Mouse (Mus musculus): Measurements from ENCODE around the gene Gpr18.

The Gpr18 gene

DNA sequence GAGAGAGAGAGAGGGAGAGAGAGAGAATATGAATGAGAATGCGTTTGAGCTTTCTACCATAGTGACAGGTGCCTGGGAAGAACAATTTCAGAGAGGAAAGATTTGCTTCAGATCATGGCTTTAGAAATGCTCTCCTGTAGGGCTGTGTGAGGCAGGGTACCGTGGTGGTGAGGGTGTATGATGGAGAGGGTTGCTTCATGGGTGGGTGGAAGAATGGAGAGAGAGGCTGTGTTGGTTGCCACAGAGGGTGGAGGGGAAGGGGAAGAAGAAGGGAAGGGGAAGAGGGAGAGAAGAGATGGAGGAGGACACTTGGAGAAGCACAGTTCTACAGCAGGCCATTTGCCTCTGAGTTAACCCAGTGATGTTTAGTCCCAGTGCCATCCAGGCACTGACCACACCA, 17.8 kb downstream of the Gpr18 start:
- CTCF ChIA-PET = interaction anchor here (0.6 kb wide), 1 partner anchor 12 kb away, joined by 4 read pairs; no protein-coding TSS in a partner anchor

DNA sequence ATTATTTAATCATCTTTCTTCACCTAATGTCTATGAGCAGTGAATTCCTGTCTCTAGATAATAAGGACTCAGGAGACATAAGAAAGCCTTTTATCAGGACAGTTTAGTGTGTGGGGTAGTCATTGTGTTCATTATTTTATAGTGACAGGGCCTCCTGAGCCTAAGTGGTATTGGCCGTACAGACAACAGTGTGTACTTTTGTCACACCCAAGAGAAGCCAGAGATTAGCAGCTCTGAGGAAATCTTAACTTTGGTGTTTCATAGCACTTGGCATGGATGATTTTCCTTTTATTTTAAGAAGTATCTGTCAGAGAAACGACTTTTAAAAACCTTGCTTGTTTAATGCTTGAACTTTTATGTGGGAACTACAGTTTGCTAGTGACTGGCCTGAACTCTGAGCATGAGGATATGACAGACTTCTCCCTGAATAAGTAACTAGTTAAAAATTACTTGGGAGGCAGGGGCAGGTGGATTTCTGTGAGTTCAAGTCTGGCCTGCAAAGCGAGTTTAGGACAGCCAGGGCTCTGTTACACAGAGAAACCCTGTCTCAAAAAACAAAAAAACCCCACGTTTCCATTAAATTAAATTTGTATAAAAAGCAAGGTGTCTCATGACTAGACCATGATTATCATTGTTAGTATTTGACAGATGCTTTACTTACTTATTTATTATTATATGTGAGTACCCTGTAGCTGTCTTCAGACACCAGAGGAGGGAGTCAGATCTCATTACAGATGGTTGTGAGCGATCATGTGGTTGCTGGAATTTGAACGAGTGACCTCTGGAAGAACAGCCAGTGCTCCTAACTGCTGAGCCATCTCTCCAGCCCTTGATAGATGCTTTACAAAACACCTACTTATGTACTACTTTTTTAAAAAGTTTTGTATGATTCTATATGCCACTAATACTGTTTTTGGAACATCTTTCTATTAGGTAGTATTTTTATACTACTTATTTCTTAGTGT, 19.2 kb downstream of the Gpr18 start:
- CTCF ChIA-PET = interaction anchor here (0.6 to 1.1 kb wide), 3 partner anchors 9 to 66 kb away, joined by 3 to 4 read pairs (median 3); no protein-coding TSS in a partner anchor

DNA sequence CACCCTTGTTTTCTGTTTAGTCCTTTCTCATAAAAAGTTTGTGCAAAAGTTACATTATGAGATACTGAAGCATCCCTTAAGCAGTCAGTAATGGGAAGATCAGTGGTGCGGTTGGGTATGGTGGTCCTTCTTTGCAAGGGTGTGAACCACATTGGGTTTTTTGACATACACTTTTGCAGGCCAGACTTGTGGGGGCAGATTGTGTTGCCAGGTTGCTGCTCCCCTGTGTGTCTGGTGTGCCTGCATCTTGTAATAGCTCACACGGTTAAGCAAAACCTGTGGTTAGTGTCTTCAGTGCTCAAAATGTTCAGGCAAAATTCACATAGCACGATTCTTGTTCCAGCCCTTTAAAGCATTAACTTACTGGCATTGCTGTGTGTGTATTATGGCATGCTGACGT, 20.3 kb downstream of the Gpr18 start:
- CTCF ChIA-PET = interaction anchor here (0.8 kb wide), 1 partner anchor 10 kb away, joined by 3 read pairs; no protein-coding TSS in a partner anchor

DNA sequence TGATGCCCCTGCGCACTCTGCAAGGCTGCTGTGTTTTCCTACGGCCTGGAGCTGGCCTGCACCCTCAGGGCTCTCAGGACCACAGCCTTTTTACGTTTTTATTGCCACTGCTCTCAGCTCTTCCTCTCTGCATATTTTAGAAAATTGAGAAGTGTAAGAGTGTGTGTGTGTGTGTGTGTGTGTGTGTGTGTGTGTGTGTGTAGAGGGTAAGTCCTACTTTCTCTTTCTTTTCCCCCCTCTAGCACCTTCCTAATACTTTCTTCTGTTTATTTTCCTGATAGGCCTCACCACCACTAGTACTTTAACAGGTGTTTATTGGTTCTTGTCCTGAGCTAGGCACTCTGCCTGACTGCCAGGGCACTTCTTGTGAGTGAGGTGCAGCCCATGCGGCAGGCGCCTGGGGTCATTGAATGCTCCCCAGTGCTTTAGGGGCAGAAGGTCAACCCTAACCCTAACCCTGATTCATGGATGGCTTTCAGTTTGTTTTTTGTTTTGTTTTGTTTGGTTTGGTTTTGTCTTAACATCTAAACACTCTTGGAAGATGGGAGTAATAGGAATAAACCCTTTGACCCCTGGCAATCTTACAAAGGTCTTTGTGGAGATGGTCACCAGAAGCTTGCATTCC, 21.0 kb downstream of the Gpr18 start:
- CTCF ChIA-PET = interaction anchor here (0.6 to 1.0 kb wide), 2 partner anchors 22 to 213 kb away, joined by 3 read pairs; no protein-coding TSS in a partner anchor

DNA sequence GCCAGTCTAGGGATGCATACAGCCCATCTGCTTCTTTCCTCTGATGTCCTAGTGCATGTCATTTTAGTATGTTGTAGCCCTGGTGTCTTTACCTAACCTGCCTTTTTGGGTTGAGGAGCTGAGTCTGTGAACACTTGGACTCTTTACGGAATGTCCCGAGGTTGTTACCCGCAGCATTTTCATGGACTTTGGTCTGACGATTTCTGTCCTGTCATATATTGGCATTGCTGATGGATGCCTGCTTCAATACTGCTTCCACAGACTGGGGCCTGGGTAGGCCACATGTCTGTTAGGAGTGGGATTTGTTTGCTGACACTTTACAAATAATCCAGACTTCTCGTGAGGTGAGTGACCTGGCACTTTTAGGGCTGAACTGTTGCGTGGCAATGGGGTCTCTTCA, 21.8 kb downstream of the Gpr18 start:
- CTCF ChIA-PET = interaction anchor here (0.6 kb wide), 1 partner anchor 214 kb away, joined by 3 read pairs; no protein-coding TSS in a partner anchor

DNA sequence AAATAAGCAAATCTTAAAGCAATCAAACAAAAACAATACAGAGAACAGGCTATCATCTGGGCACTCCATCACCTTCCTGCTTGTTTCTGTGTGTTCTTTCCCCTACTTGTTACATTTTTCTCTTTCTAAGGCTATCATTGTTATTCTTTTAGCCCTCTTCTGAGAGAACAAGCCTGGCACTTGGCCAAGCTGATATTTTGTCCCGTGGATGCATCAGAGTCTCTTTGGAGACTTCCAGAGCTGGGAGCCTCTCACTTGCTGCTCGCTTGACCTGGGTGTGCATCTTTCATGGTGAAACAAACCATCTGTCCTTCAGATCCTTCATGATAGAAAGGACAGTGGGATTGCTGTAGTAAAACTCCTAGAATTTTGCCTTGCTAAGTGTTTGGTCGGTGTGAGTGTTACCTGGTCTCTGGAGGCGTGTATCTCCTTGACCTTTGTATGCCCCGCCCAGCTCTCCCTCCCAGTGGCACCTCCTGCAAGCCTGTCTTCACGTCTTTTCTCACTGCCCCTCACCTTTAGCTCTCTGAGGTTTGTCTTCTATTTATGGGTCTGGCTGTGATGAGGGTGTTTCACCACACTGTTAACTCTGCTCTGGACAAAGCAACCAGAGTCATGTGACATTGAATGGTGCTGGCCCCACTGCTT, 31.3 kb downstream of the Gpr18 start:
- CTCF ChIA-PET = no interaction called here

DNA sequence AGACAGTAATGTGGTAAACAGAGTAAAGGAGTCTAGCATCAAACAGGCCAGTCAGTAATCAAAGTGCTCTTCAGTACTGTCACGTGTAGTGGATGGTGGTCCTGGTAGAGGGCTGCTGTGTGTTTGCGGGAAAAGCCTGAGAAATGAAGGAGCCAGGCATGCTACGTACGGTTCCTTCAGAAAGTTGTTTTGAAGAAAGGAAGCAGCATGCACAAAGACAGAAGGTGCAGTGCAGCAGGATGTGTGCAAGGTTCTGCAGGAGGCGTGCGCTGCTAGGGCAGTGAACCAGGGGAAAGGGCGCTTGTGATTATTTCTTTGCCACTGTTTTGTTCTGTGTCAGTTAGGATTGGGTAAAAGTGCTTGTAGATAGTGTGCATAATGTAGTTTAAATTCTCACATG, 34.4 kb downstream of the Gpr18 start:
- CTCF ChIA-PET = interaction anchor here (0.6 kb wide), 1 partner anchor 693 kb away, joined by 3 read pairs; no protein-coding TSS in a partner anchor

DNA sequence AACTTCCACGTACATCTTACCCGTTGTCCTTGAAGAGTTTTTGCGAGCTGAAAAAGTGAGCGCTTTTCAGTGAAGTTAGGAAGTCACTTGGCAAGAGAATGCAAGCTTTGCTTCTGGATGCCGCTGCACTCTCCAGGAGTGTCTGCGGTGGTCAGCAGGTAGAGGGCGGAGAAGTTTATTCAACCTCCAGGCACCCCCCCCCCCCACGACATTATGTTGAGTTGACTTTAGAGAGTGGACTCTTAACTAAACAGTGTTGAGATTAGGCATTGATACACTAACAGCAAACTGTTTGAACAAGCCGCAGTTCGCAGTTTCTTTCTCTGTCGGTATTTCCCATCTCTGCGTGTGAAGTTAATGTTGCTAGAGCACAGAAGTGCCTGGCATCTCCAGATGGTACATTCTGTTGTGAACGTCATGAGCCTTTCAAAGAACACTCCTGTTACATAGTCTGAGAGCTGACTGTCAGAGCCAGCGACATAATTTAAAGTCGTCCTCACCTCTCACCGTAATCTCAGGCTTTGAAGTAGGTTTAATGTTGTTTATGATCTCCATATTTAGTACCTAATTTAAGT, 36.2 kb downstream of the Gpr18 start:
- CTCF ChIA-PET = interaction anchor here (0.6 to 2.0 kb wide), 3 partner anchors 29 to 130 kb away, joined by 4 to 8 read pairs (median 8); no protein-coding TSS in a partner anchor

DNA sequence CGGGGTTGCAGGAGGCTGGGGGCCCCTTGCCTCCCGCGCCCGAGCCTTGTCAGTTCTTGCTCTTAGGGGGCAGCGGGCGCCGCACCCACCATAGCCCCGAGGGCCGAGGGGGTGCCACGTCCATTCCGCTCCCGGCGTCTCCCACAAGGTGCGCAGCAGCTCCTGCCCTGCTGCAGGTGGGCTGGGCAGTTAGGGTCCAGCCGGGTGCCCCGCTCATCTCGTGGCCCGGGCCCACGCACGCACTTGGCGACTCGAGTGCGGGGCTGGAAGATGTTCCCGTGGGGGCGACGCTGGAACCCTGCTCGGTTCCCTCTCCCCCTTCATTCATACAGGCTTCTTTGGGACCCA, 36.7 kb downstream of the Gpr18 start:
- CTCF ChIA-PET = interaction anchor here (0.6 to 2.0 kb wide), 4 partner anchors 25 to 131 kb away, joined by 4 to 8 read pairs (median 6); no protein-coding TSS in a partner anchor

DNA sequence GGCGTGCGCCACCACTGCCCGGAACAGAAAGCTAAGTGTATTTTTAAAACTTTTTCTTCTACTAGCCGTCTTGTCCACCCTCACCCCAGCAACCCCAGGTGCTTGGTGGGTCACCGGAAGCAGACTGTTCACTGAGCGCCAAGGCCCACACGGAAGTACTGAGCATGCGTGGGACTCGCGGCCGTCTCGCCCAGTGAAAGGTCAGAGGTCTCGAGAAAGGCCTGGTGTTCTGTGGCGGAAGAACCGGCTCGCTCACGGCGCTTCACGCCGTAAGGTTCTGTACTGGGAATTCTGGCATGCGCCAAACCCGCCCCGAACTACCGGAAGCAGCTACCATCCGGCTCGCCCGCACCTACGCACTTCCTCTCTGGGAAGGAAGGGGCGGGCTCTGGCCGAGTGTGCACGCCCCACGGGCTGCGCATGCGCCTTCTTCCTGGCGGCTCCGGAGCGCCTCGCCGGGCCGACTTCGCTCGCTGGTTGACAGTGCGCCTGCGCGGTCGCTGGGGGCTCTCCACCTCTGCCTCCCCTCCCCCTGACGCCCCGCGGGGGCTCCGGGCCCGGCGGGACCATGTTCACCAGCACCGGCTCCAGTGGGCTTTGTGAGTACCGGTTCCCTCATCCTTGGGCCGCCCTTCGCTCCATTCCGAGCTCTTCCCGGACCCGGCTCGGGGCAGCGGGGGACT, 37.3 kb downstream of the Gpr18 start, which contains the start of gene Ubac2:
Gene Ubac2, plus strand, starts transcription at position 445 of the 683 bp plus-strand sequence.
- CTCF ChIA-PET = interaction anchor here (1.3 to 2.0 kb wide), 2 partner anchors 26 to 30 kb away, joined by 4 to 8 read pairs; no protein-coding TSS in a partner anchor

DNA sequence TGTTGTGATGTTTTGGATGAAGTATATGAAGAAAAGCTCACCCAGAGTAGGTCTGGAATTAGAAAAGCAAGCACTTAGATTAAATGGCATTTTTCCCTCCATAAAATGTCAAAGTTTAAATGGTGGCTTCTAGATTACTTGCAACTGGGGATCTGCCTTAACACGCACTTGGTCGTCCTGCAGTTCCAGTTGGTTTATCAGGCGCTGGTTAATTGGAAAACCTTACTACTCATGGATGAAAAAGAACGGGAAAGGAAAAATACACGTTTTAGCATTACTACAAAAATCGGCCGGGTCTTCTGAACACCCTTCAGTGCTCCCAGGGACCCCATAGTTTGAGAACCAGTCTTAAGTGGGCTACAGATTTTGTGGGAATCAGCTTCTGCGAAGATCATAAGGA, 37.9 kb downstream of the Gpr18 start:
- CTCF ChIA-PET = interaction anchor here (1.3 to 2.0 kb wide), 2 partner anchors 27 to 31 kb away, joined by 4 to 8 read pairs; no protein-coding TSS in a partner anchor

DNA sequence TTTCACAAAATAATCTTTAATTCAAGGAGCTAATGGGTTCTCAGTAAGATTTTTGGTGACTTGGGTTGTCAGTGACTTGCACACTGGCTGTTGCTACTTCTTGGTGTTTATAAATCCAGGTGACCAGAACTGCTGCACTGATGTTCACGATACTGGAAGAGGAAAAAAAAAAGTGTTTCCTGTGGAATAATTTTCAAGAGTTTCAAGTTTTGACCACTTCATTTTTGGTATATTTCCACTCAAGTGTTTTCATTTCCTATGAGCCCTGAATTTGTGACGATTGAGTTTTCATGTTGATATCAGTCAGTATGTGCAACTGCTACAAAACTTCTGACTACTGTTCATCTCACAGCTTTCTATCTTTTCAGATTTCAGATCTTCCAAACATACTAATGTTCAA, 38.7 kb downstream of the Gpr18 start:
- CTCF ChIA-PET = no interaction called here

DNA sequence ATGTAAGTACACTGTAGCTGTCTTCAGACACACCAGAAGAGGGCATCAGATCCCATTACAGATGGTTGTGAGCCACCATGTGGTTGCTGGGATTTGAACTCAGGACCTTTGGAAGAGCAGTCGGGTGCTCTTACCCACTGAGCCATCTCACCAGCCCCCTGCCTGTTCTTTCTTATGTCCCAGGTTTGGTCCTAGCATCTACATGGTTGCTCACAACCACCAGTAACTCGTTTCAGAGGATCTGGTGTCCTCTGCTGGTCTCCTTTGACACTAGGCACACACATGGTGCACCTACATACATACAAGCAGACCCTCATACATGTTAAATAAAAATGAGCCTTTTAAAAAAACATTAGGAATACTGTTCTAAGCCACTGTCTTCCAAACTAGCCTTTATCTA, 39.4 kb downstream of the Gpr18 start:
- CTCF ChIA-PET = interaction anchor here (0.6 to 1.1 kb wide), 2 partner anchors 10 to 215 kb away, joined by 3 to 5 read pairs; no protein-coding TSS in a partner anchor

DNA sequence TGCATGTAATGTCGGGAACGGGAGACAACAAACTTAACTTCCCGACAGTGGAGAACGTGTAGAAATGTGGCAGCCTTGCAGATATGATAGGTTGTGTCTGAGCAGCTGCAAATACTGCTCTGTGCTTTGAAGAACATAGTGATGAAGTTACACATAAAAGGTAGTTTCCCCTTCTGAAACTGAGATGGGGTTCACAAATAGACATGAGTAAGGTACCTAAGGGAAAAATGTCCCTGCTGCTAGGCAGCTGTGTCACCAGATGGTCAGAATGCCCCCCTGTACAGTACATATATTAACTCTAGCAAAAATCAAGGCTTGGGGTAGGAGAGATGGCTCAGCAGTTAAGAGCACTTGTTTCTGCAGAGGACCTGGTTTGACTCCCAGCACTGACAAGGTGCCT, 41.9 kb downstream of the Gpr18 start:
- CTCF ChIA-PET = no interaction called here

DNA sequence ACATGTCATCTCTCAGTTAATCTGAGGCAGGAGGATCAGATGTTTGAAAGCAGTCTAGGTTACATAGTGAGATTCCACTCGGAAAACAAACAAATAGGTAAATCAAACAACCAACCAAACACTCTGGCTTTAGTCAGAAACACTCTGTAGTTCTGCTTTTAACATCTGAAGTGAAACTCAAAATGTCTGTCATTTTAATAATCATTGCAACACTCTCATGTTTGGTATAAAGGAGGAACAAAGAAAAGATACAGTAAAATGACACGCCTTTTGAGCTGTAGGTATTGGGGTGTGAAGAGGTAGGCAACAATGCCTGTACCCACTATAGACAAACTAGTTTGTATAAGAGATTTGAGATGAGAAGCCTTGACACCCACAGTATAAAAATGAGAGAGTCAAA, 42.4 kb downstream of the Gpr18 start:
- CTCF ChIA-PET = no interaction called here

DNA sequence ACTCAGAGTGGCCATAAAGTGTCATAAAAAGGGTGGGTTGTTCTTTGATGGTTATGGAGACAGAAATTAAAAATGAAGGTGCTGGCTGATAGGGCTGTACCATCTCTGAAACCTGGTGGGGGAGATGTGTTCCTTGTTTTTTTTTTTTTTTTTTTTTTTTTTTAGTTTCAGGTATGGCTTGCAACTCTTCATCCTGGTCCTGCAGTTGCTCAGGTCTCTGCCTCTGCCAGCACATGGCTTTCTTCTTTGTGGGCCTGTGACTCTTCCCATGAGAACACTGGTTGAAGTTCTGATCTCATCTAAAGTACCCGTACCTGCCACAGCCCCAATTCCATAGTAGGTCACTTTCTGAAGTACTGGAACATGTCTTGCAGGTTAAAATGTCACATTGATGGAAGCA, 42.8 kb downstream of the Gpr18 start:
- CTCF ChIA-PET = no interaction called here

DNA sequence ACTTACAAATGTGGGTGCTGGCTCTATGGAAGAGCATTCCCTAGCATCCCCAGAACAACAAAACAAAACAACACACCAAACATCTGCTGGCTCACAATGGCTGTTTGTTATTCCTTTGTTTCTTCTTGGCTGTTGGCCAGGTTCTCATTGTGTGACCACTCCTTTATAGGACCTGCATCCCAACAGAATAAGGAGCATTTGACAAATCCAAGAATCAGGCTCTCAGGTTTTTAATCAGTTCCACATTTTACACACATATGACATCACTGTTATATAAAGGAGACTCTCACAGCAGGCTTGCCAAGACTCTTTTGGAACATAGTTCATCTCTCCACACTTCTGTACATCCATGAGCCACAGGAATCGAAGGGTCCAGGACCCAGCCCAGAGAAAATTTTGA, 46.5 kb downstream of the Gpr18 start:
- CTCF ChIA-PET = interaction anchor here (0.6 kb wide), 1 partner anchor 89 kb away, joined by 10 read pairs; no protein-coding TSS in a partner anchor

DNA sequence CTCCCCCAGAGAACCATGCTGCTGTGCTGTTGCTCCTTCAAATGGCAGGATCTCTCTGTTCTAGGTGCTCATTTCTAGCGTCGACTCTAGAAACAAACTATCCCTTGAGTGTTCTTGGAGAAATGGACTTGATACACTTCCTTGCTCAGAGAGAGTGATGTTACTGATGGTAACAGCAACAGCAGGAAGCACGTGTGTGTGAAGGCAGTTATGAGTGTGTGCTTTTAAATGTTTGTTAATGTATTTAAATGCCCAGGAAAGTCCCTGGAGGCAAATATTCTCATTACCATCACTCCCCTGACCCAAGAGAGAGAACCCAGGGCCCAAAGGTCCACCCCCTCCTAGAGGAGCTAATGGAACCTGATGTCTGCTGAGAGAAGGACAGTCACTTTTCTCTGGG, 49.0 kb downstream of the Gpr18 start:
- CTCF ChIA-PET = no interaction called here

DNA sequence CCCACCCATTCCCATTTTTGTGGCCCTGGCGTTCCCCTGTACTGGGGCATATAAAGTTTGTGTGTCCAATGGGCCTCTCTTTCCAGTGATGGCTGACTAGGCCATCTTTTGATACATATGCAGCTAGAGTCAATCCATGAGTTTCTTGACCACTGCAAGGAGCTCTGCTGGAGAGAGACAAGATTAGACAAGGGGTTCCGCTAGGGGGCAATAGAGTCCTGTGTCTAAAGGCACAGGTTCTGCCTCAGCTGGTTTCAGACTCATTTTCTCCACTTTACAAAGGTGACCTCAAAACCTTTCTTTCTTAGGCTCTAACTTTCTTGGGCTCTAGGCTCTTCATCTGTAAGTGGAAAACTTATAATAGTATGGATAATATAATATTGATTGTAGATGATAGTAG, 50.4 kb downstream of the Gpr18 start:
- CTCF ChIA-PET = interaction anchor here (0.6 kb wide), 1 partner anchor 86 kb away, joined by 9 read pairs; no protein-coding TSS in a partner anchor
